ENCODE assay signal across 9 mouse cellular contexts in the genomic region with DNA sequence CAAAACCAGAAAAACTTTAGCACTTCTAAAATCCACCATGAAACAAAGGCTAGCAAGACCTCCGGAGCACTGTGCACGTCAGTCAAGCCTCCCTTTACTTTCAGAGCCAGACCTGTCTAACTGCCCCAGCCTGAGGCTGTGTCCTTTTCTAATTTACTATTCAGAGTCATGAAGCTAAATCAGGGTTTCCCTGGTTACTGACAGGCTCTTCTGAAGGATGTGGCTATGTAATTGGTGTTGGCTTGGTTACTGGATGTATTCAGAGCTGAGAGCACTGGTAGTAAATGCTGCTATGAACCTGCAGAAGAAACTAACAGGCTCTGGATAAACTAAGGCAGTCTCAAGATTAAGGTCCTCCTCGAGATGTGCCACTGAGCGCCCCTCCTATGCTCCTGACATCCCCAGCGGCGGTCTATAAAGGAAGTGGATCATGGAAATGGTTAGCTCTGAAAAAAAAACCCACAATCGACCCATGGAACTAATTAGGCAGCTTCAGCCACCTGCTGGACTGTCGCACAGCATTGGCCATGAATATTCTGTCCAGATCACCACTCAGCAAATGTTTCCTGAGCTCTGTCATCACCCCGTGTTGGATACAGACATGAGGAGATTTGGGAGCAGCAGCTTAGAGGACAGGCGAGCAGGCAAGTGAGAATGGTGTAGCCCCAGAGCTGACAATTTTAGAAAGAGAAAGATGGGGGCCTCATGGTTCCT. TPM values are rescaled to one million over a fixed set of nuclear protein-coding genes. Genes with fewer than 3 reads are reported as not detected.
A peak's percentile ranks its signal among the peaks of the same experiment; 100 is the strongest.
DNase-seq lines count a peak whose midpoint lies in the region; ATAC-seq lines count a peak whose summit lies in the region.
"Had no signal": no experiment of that assay in that cellular context is flagged by ENCODE, and none has a peak within 500 bp of the region (broad histone marks: within the 10 kb centered on the region; RNA-seq: fewer than 3 reads in every experiment).

No protein-coding gene starts in this region.

- WGBS in hindbrain, embryonic 11.5 days, result 42% methylated on average over 10 of the region's 10 CpGs
- WGBS in midbrain, embryonic 16.5 days, result 17% methylated on average over 10 of the region's 10 CpGs

- H3K4me3 ChIP-seq in hindbrain, embryonic 11.5 days (ENCODE audit: low read depth, low read length), result no peak overlapping the region
- H3K4me3 ChIP-seq in midbrain, embryonic 16.5 days (ENCODE audit: low read depth, low read length), result no peak overlapping the region

- no peaks in the 10 kb centered on the region for H3K36me3 ChIP-seq in hindbrain, embryonic 11.5 days (ENCODE audit: control insufficient read depth, insufficient read depth, low read length)
- H3K36me3 ChIP-seq in midbrain, embryonic 16.5 days (ENCODE audit: control insufficient read depth, insufficient read depth, low read length), result no peaks in the 10 kb centered on the region

- no peak overlapping the region for H3K9ac ChIP-seq in hindbrain, embryonic 11.5 days (ENCODE audit: low read depth, low read length)
- no peak overlapping the region for H3K9ac ChIP-seq in midbrain, embryonic 16.5 days (ENCODE audit: low read depth, low read length)

- no peaks in the 10 kb centered on the region for H3K9me3 ChIP-seq in hindbrain, embryonic 11.5 days (ENCODE audit: control insufficient read depth, low read length)
- H3K9me3 ChIP-seq in midbrain, embryonic 16.5 days (replicated peaks; ENCODE audit: control insufficient read depth, low read length, poor library complexity, severe bottlenecking), result no peaks in the 10 kb centered on the region

- H3K4me2 ChIP-seq in hindbrain, embryonic 11.5 days (replicated peaks; ENCODE audit: low read depth, low read length), result peak overlapping the region; percentile 24; the same call in 1 of the 2 replicates
- 0 out of 2 replicates have a peak overlapping the region, but pooled peaks have one; percentile 11 for H3K4me2 ChIP-seq in midbrain, embryonic 16.5 days (ENCODE audit: low read length)

- peaks cover 9% of the 10 kb centered on the region; the same call in 1 of the 2 replicates for H3K4me1 ChIP-seq in hindbrain, embryonic 11.5 days (replicated peaks; ENCODE audit: control insufficient read depth, insufficient read depth, low read length)
- H3K4me1 ChIP-seq in midbrain, embryonic 16.5 days (ENCODE audit: control insufficient read depth, insufficient read depth, low read length), result peaks cover 15% of the 10 kb centered on the region

- peak; percentile 49 for DNase-seq in brain, adult 2 months (ENCODE audit: low read depth, low spot score)
- peak; percentile 45 for DNase-seq in embryo, embryonic 9.5 days (ENCODE audit: extremely low spot score)
- peak; percentile 56 for DNase-seq in hindbrain, embryonic 11.5 days (ENCODE audit: low spot score)
- DNase-seq in kidney, postnatal 4 days, result no peak
- no peak for DNase-seq in spleen, adult 12 weeks (ENCODE audit: low spot score)
- DNase-seq in gastrocnemius, adult 8-10 months (ENCODE audit: low spot score in 2 of 2), result no peak
- DNase-seq: cerebellum, adult 18-20 months; lung, postnatal 14 days had no signal

- ATAC-seq in hindbrain, embryonic 11.5 days (ENCODE audit: low FRiP score), result peak; percentile 84
- peak; percentile 80 for ATAC-seq in midbrain, embryonic 16.5 days

- no peaks in the 10 kb centered on the region for H3K27me3 ChIP-seq in hindbrain, embryonic 11.5 days (ENCODE audit: control insufficient read depth, insufficient read depth, low read length)
- H3K27me3 ChIP-seq in midbrain, embryonic 16.5 days (ENCODE audit: control insufficient read depth, insufficient read depth, low read depth, low read length), result no peaks in the 10 kb centered on the region

- H3K27ac ChIP-seq in hindbrain, embryonic 11.5 days (ENCODE audit: low read depth, low read length), result peak overlapping the region; percentile 47
- peak overlapping the region; percentile 67; the same call in 1 of the 2 replicates for H3K27ac ChIP-seq in midbrain, embryonic 16.5 days (ENCODE audit: low read length)

RNA-seq across cellular contexts. Expression of gene Nsmce3, which starts 31.7 kb away (rescaled TPM):
- polyA plus RNA-seq in hindbrain, embryonic 11.5 days (2014; fragmentation: Nextera tagmentation; extraction: Ambion mirVana), result 12.3 and 12.8 TPM in 2 replicates
- 10.3 and 11.5 TPM in 2 replicates for polyA plus RNA-seq in midbrain, embryonic 16.5 days (2015; fragmentation: Nextera tagmentation; extraction: Ambion mirVana)
- 1 to 10 TPM; 2.3 to 2.9 (median 2.6) TPM for total RNA-seq in gastrocnemius, adult 8-10 months (2022)

Comparison
In these comparisons a context has a peak if more than half of its experiments do, and no peak if none do; other contexts are left out.
1. DNase-seq: peak in brain, adult 2 months (single experiment), embryo, embryonic 9.5 days (single experiment) and hindbrain, embryonic 11.5 days (single experiment); none in kidney, postnatal 4 days (0 of 2), spleen, adult 12 weeks (single experiment) and gastrocnemius, adult 8-10 months (0 of 2).